Mouse (Mus musculus) induced T-regulatory cell, adult 2 months (primary cell): Measurements from ENCODE around the gene Lsm8.
"Not testable (repeated sequence)": the region's sequence is repeated elsewhere in the genome, so short reads cannot be mapped to it uniquely, and the experiment has no call there.

Source experiments
- DNase-seq: peaks from one replicate; pipeline ENCODE4 v3.0.0-alpha.2; 2012; ENCODE audit warnings: low read depth

Lsm8 gene

GRCm38 (mm10) chr6:18848051-18848701 lies at the start of gene Lsm8:
Lsm8 (plus strand) TSS chr6:18848579.
- peak; percentile 98 for DNase-seq

GRCm38 (mm10) chr6:18800869-18801511 lies 47.4 kb upstream of the Lsm8 start:
- no peak for DNase-seq

GRCm38 (mm10) chr6:18812623-18813022 lies 35.8 kb upstream of the Lsm8 start:
- DNase-seq, result peak; percentile 11

GRCm38 (mm10) chr6:18815606-18816005 lies 32.8 kb upstream of the Lsm8 start:
- DNase-seq, result no peak

GRCm38 (mm10) chr6:18819343-18819742 lies 29.0 kb upstream of the Lsm8 start:
- DNase-seq, result peak; percentile 57

GRCm38 (mm10) chr6:18820246-18820645 lies 28.1 kb upstream of the Lsm8 start:
- DNase-seq, result no peak

GRCm38 (mm10) chr6:18822812-18823211 lies 25.6 kb upstream of the Lsm8 start:
- DNase-seq, result no peak

GRCm38 (mm10) chr6:18832958-18833357 lies 15.4 kb upstream of the Lsm8 start:
- DNase-seq, result no peak

- not testable (repeated sequence) for DNase-seq
These were observed 3.9 kb upstream of the Lsm8 start for GRCm38 (mm10) chr6:18844529-18844928.

- not testable (repeated sequence) for DNase-seq
These were observed 2.8 kb upstream of the Lsm8 start for GRCm38 (mm10) chr6:18845571-18845970.

GRCm38 (mm10) chr6:18848702-18849061 lies 303 bp downstream of the Lsm8 start:
- DNase-seq, result no peak

- no peak for DNase-seq
These were observed 6.9 kb downstream of the Lsm8 start for GRCm38 (mm10) chr6:18855323-18855722.

- DNase-seq, result no peak
These were observed 8.2 kb downstream of the Lsm8 start for GRCm38 (mm10) chr6:18856487-18857078.

- DNase-seq, result no peak
These were observed 17.6 kb downstream of the Lsm8 start, which contains the start of gene Ankrd7 for GRCm38 (mm10) chr6:18866018-18866417. Ankrd7 (plus strand) TSS chr6:18866318.

- DNase-seq, result no peak
These were observed 40.7 kb downstream of the Lsm8 start for GRCm38 (mm10) chr6:18889030-18889429.

GRCm38 (mm10) chr6:18894142-18894541 lies 45.8 kb downstream of the Lsm8 start:
- DNase-seq, result no peak
